Mouse (Mus musculus) liver, adult 2 months (tissue): ENCODE results near the gene Tbx18.

Experiments used
- CTCF ChIP-seq: fragments of 200-500 bp; IDR thresholded peaks from 2 replicates; pipeline ENCODE4 v1.5.1; 2011; ENCODE audit warnings: low read depth, low read length, control low read depth
- POLR2A ChIP-seq: fragments of 200-500 bp; IDR thresholded peaks from 2 replicates; pipeline ENCODE4 v1.6.1; 2011; ENCODE audit warnings: low read length, control low read depth; ENCODE audit not compliant: insufficient read depth; ENCODE audit errors: extremely low read depth

DNA sequence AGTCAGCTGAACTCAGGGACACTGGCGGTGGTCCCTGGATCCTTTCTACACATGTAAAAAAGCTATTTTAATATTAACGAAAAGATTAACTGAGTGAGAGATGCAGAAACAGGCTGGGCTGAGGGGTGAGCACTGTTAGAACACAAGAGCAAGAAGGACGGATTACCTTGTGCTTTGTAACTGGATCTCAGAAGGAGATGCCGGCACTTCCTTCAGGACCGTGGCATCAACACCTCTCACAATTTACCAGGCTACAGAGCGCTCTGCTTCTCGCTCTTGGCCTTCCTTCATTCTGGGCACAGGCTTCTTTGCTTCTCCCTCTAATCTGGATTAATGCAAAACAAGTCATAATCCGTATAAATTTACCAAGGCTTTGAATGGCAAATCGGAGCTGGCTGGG lies 3.6 kb upstream of the Tbx18 start:
- TF ChIP-seq POLR2A (no peak), CTCF (no peak)
